Mouse (Mus musculus): ENCODE data around the gene Oscar. TPM values are rescaled to one million over a fixed set of nuclear protein-coding genes. Genes with fewer than 3 reads are reported as not detected.

Oscar gene
- polyA plus RNA-seq, 1 experiment from 2014 or later: not detected

Small RNA genes within 50 kb of the gene (microRNA-seq; reads per million reads assigned to microRNA genes)
- gene Gm25100 (ENCODE audit: borderline number of aligned reads) (not detected), gene Mir3572 (ENCODE audit: borderline number of aligned reads) (7.4 reads per million, percentile 19 among the genes with 10 or more reads in this experiment)

Other genes starting within 250 kb of the Oscar start
- 1.7 and 2.3 TPM in 2 replicates for gene Cacng8, start 225.5 kb downstream of the Oscar start, polyA plus RNA-seq (2014; fragmentation: Nextera tagmentation; extraction: Ambion mirVana)
- 0.19 TPM in 1 of 2 replicates, not detected in the other for gene Cacng6, start 192.0 kb downstream of the Oscar start, polyA plus RNA-seq (2014; fragmentation: Nextera tagmentation; extraction: Ambion mirVana)
- gene Tarm1, start 113.5 kb downstream of the Oscar start, polyA plus RNA-seq (2014; fragmentation: Nextera tagmentation; extraction: Ambion mirVana): not detected in 2 replicates
- 375 and 405 TPM in 2 replicates for gene Ndufa3, start 1.2 kb upstream of the Oscar start, polyA plus RNA-seq (2014; fragmentation: Nextera tagmentation; extraction: Ambion mirVana)
- 21.5 and 24.1 TPM in 2 replicates for gene Tfpt, start 13.8 kb upstream of the Oscar start, polyA plus RNA-seq (2014; fragmentation: Nextera tagmentation; extraction: Ambion mirVana)
- 136 and 137 TPM in 2 replicates for gene Prpf31, start 13.8 kb upstream of the Oscar start, polyA plus RNA-seq (2014; fragmentation: Nextera tagmentation; extraction: Ambion mirVana)
- gene Cnot3, start 29.1 kb upstream of the Oscar start, polyA plus RNA-seq (2014; fragmentation: Nextera tagmentation; extraction: Ambion mirVana): 69.6 and 76.5 TPM in 2 replicates
- 13.4 and 13.5 TPM in 2 replicates for gene Leng1, start 49.7 kb upstream of the Oscar start, polyA plus RNA-seq (2014; fragmentation: Nextera tagmentation; extraction: Ambion mirVana)
- 10.0 and 12.1 TPM in 2 replicates for gene Tmc4, start 61.4 kb upstream of the Oscar start, polyA plus RNA-seq (2014; fragmentation: Nextera tagmentation; extraction: Ambion mirVana)
- 103 and 106 TPM in 2 replicates for gene Tsen34, start 76.7 kb upstream of the Oscar start, polyA plus RNA-seq (2014; fragmentation: Nextera tagmentation; extraction: Ambion mirVana)
- gene Mboat7, start 77.4 kb upstream of the Oscar start, polyA plus RNA-seq (2014; fragmentation: Nextera tagmentation; extraction: Ambion mirVana): 35.7 and 36.7 TPM in 2 replicates
- 1,767 and 1,846 TPM in 2 replicates for gene Rps9, start 87.8 kb upstream of the Oscar start, polyA plus RNA-seq (2014; fragmentation: Nextera tagmentation; extraction: Ambion mirVana)
- 1.0 and 1.3 TPM in 2 replicates for gene Pirb, start 104.2 kb upstream of the Oscar start, polyA plus RNA-seq (2014; fragmentation: Nextera tagmentation; extraction: Ambion mirVana)
- gene Gm15448, start 209.5 kb upstream of the Oscar start, polyA plus RNA-seq (2014; fragmentation: Nextera tagmentation; extraction: Ambion mirVana): 0.13 TPM in 1 of 2 replicates, not detected in the other
- gene Pira2, start 228.9 kb upstream of the Oscar start, polyA plus RNA-seq (2014; fragmentation: Nextera tagmentation; extraction: Ambion mirVana): 0.30 and 0.38 TPM in 2 replicates